Mouse (Mus musculus) intestine, embryonic 15.5 days (tissue): ENCODE data around the gene Adam19. TPM values are rescaled to one million over a fixed set of nuclear protein-coding genes. Genes with fewer than 3 reads are reported as not detected.
A peak's percentile ranks its signal among the peaks of the same experiment; 100 is the strongest.

Source experiments
- ATAC-seq: fragments of 200-750 bp; cut with Nextera tagmentation; 2 replicates; pipeline ENCODE4 v1.8.0; 2017; ENCODE audit warnings: moderate TSS enrichment, moderate library complexity
- H3K27ac ChIP-seq: fragments of 300-500 bp; sonication (generic); 2 replicates; pipeline ENCODE4 v1.5.1; 2015; ENCODE audit warnings: mild to moderate bottlenecking, inconsistent platforms
- H3K27me3 ChIP-seq: fragments of 300-500 bp; sonication (generic); replicated peaks from 2 replicates; pipeline ENCODE4 v1.6.1; 2015; ENCODE audit warnings: inconsistent platforms
- H3K36me3 ChIP-seq: fragments of 300-500 bp; sonication (generic); 2 replicates; pipeline ENCODE4 v1.6.1; 2015; ENCODE audit warnings: inconsistent platforms
- H3K4me1 ChIP-seq: fragments of 300-500 bp; sonication (generic); replicated peaks from 2 replicates; pipeline ENCODE4 v1.6.1; 2015; ENCODE audit warnings: inconsistent platforms
- H3K4me2 ChIP-seq: fragments of 300-500 bp; sonication (generic); replicated peaks from 2 replicates; pipeline ENCODE4 v1.6.1; 2015; ENCODE audit warnings: mild to moderate bottlenecking, inconsistent platforms
- H3K4me3 ChIP-seq: fragments of 300-500 bp; sonication (generic); replicated peaks from 2 replicates; pipeline ENCODE4 v1.5.1; 2015; ENCODE audit warnings: inconsistent platforms
- H3K9ac ChIP-seq: fragments of 300-500 bp; sonication (generic); 2 replicates; pipeline ENCODE4 v1.6.1; 2015; ENCODE audit warnings: inconsistent platforms
- H3K9me3 ChIP-seq: fragments of 300-500 bp; sonication (generic); 2 replicates; pipeline ENCODE4 v1.6.1; 2016; ENCODE audit warnings: inconsistent platforms
- WGBS: fragments of 180-500 bp; shearing (Covaris S2); methylation state at CpG from one replicate; pipeline ENCODE4 v1.1.7; 2015; 5-methylcytosine and 5-hydroxymethylcytosine counted together
- polyA plus RNA-seq: library from polyadenylated mRNA; unstranded; fragments of >200 nt; fragmentation: Nextera tagmentation; extraction: Ambion mirVana; gene quantifications from 2 replicates; pipeline ENCODE4 v1.2.1, GENCODE M21; 2015

Adam19 gene
- polyA plus RNA-seq, 1 experiment from 2014 or later = 16.6 TPM

DNA sequence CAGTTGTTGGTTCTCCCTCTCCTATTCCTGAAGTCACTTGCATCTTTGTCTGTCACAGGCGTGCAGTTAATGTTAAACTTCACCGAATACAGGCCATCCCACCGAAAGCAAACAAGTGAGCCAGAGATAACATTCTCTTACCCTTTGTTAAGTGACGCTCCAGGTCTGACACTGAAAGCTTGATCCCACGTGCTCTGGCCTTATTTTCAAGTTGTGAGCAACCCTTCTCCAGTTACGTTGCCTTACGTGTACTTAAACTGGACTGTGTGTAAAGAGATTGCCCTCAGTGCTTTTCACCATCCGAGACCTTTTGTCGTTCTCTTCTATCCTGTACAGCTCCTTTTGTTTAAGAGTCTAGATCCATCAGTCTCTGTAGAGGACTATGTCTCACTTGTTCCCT is 2.2 kb downstream of the Adam19 start:
- Histone ChIP-seq H3K4me1 (peaks cover 8% of the 10 kb centered on the region; the same call in 1 of the 2 replicates), H3K36me3 (no peaks in the 10 kb centered on the region), H3K9ac (peak overlapping the region; percentile 72; the same call in 1 of the 2 replicates), H3K27ac (no peak overlapping the region), H3K27me3 (no peaks in the 10 kb centered on the region), H3K4me3 (peak overlapping the region; percentile 65; the same call in 1 of the 2 replicates), H3K9me3 (no peaks in the 10 kb centered on the region), H3K4me2 (peak overlapping the region; percentile 66)
- no peak for ATAC-seq
- 19% methylated on average over 9 of the region's 9 CpGs for WGBS

DNA sequence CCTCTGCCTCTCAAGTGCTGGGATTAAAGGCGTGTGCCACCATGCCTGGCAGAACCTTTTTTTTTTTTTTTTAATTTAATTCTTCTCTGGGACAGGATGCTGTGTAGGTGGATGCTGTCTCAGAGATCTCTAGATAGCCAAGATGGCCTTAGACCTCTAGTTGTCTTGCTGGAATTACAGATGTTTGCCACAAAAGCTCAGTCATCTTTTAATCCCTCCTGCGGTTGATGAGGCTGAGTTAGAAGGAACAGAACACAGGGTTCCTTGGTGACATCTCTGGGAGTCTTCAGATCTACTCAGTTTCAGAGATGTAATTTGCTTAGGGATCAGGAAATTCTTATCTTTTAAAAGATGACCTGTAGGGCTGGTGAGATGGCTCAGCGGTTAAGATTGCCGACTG is 3.1 kb downstream of the Adam19 start:
- WGBS = 93% methylated on average over 4 of the region's 4 CpGs
- no peak overlapping the region for H3K27ac ChIP-seq
- no peaks in the 10 kb centered on the region for H3K27me3 ChIP-seq
- no peak for ATAC-seq
- no peak overlapping the region for H3K4me2 ChIP-seq
- H3K4me3 ChIP-seq = no peak overlapping the region
- no peaks in the 10 kb centered on the region for H3K36me3 ChIP-seq
- peaks cover 8% of the 10 kb centered on the region; the same call in 1 of the 2 replicates for H3K4me1 ChIP-seq
- H3K9ac ChIP-seq = no peak overlapping the region
- H3K9me3 ChIP-seq = no peaks in the 10 kb centered on the region

DNA sequence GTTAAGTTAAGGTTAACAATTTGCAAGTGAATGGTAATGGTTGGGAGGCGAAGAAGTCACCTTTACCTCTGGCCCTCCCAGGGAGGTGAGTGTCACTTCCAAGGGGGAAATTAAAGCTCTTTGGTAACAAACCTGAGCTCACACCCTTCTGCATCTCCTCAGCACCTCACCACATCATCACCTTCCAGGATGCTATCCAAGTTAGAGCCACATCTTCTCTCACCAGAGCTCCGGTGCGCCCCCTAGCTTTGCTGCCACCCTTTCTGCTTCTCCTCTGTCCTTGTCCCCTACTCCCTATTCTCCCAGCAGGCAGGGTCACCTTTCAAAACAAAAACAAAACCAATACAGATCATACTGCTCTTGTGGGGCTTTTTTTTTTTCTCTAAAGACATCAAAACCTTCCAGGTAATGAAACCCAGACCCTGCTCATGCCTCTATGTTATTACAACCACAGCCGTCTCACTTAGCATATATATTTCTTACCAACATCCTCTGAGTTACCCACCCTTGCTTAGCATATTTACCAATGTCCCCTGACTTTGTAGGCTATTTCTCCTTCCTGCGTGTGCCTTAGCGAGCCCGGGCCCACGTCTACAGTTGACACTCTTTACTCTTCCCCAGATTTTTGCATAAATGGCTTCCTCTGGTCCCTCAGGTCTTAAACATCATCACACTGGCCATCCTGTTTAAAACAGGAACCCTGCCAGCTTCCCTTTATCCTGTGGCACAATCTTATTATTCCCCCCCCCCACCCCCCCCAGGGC is 4.3 kb downstream of the Adam19 start:
- ATAC-seq = no peak
- Histone ChIP-seq H3K9me3 (no peaks in the 10 kb centered on the region), H3K9ac (no peak overlapping the region), H3K4me1 (peaks cover 11% of the 10 kb centered on the region), H3K27me3 (no peaks in the 10 kb centered on the region), H3K36me3 (no peaks in the 10 kb centered on the region), H3K4me2 (no peak overlapping the region), H3K4me3 (no peak overlapping the region), H3K27ac (no peak overlapping the region)
- WGBS = 64% methylated on average over 8 of the region's 8 CpGs

DNA sequence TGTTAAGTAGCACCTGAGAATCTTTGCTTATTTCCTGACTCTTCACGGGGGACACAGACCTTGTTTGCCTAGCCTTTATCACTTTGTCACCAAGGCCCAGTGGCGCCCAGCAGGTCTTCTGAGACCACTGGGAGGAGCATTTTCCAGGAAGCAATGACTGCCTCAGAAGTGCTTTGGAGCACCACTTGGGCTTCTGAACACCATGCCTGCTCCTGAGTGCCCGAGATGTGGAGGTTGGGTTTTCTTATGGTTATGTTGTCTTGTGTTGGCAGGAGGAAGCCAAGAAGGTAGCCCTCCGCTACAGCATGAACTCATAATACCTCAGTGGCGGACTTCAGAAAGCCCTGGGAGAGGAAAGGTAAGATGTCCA is 4.8 kb downstream of the Adam19 start:
- H3K4me2 ChIP-seq = no peak overlapping the region
- H3K4me1 ChIP-seq = peaks cover 10% of the 10 kb centered on the region
- no peak for ATAC-seq
- no peaks in the 10 kb centered on the region for H3K27me3 ChIP-seq
- H3K36me3 ChIP-seq = no peaks in the 10 kb centered on the region
- no peak overlapping the region for H3K27ac ChIP-seq
- H3K4me3 ChIP-seq = no peak overlapping the region
- no peaks in the 10 kb centered on the region for H3K9me3 ChIP-seq
- WGBS = 67% methylated on average over 5 of the region's 5 CpGs
- no peak overlapping the region for H3K9ac ChIP-seq

DNA sequence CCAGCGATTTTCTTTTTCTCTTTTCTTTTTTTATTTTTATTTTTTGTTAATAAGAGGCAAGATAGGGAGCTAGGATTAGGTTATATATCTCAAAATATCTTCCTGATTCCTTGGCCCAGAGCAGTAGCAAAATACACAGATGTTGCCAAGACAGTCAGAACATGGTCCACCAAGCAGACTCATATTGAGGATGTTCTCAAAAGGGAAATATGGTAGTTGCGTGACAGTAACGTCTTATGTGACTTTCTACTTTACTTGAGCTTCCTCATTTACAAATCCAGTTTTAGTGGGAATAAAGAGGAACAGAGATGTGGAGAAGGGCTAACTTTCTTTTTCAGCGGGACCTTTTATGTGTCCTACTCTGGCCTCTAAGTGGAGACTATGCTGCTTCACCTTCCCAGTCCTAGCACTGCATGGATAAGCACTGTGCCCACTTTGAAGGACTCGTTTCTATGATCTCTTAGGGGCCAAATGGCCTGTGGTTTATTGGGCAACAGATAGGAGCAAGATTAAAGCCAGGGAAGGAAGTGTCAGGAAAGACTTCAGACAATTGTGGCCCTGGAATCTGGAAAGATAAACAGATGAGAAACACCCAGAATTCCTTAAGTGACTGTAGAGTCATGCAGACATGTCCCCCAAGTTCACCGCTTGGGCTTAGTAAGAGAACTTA is 6.1 kb downstream of the Adam19 start:
- Histone ChIP-seq H3K27me3 (no peaks in the 10 kb centered on the region), H3K9ac (no peak overlapping the region), H3K4me1 (peaks cover 21% of the 10 kb centered on the region), H3K4me2 (no peak overlapping the region), H3K36me3 (0 out of 2 replicates have a peak, but pooled peaks cover 5% of the 10 kb centered on the region), H3K9me3 (no peaks in the 10 kb centered on the region), H3K4me3 (no peak overlapping the region), H3K27ac (no peak overlapping the region)
- no peak for ATAC-seq
- 52% methylated on average over 6 of the region's 6 CpGs for WGBS

DNA sequence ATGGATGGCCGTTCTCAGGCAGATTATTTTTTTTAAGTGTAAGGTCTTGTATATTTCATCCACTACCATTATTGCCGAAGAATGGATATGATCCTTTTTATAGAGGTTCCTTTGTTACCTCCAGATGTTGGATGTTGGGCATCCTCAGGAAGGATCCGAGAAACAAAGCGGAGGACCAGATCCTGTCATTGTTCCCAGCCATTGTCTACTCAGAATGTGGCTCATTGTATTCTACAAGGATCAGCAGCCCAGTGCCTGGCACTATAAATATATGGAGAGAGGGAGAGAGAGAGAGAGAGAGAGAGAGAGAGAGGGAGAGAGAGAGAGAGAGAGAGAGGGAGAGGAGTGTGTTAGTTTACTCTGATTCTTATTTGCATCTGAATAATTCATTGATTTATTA is 6.8 kb downstream of the Adam19 start:
- Histone ChIP-seq H3K36me3 (0 out of 2 replicates have a peak, but pooled peaks cover 5% of the 10 kb centered on the region), H3K4me2 (0 out of 2 replicates have a peak overlapping the region, but pooled peaks have one; percentile 6), H3K27ac (no peak overlapping the region), H3K27me3 (no peaks in the 10 kb centered on the region), H3K4me3 (no peak overlapping the region), H3K9me3 (no peaks in the 10 kb centered on the region), H3K4me1 (peaks cover 21% of the 10 kb centered on the region), H3K9ac (no peak overlapping the region)
- ATAC-seq = no peak
- WGBS = 63% methylated on average over 4 of the region's 4 CpGs

DNA sequence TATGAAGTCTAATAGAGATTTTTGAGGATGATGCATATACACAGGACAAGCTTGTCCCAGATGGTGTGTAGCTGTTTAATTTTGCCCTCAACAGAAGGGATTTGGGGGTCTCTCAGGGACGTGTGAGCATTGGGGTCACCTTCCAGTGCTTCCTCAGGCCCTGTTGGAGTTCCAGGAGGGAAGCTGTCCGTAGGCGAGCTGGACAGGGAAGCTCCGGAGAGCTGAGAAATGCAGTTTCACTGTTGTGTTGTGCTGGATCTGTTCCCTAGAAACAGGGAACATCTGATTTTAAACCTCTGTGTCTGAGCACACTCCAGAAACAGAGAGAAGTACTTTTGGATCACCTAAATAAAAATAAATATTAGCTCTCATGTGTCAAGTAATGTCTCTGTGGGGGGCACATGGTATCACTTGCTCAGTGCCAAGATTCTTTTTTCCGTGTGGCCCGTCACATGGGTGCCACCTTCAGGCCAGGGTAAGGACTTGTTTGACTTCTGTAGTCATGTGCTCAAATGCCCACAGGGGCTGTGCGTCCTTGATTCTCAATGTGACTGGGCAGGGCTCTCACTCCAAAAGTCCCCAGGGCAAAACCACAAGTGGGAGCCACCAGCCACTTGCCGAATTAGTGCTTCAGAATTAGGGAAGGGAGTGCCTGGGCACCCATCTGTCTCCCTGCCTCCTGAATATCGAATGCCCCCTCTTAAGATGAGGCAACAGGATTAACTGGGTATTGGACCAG is 7.4 kb downstream of the Adam19 start:
- ATAC-seq = no peak
- Histone ChIP-seq H3K9me3 (no peaks in the 10 kb centered on the region), H3K4me3 (no peak overlapping the region), H3K36me3 (0 out of 2 replicates have a peak, but pooled peaks cover 5% of the 10 kb centered on the region), H3K4me1 (peaks cover 21% of the 10 kb centered on the region), H3K9ac (no peak overlapping the region), H3K4me2 (0 out of 2 replicates have a peak overlapping the region, but pooled peaks have one; percentile 6), H3K27ac (peak overlapping the region; percentile 22), H3K27me3 (no peaks in the 10 kb centered on the region)
- WGBS = 55% methylated on average over 9 of the region's 9 CpGs

DNA sequence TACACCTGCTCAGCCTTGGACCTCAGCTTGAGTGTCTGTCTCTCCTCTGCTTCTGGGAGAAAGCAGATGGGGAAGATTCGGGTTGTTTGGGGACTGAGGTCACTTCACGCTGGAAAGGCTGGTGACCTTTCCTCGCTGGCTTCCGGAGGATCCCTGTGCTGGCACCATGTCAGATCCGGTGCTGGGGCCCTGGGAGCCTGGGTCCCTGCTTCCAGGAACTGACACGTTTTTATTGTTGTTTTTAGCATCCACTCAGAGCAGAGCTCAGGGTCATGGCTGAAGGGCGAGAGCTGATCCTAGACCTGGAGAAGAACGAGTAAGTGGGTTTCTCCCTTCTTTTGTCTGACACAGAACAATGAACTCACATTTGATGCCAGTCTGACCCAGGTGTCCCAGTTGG is 9.0 kb downstream of the Adam19 start:
- H3K4me3 ChIP-seq = no peak overlapping the region
- H3K9me3 ChIP-seq = no peaks in the 10 kb centered on the region
- no peak overlapping the region for H3K9ac ChIP-seq
- H3K4me2 ChIP-seq = no peak overlapping the region
- H3K27ac ChIP-seq = peak overlapping the region; percentile 81
- H3K27me3 ChIP-seq = no peaks in the 10 kb centered on the region
- H3K4me1 ChIP-seq = peaks cover 33% of the 10 kb centered on the region
- no peak for ATAC-seq
- 54% methylated on average over 8 of the region's 8 CpGs for WGBS
- H3K36me3 ChIP-seq = 0 out of 2 replicates have a peak, but pooled peaks cover 5% of the 10 kb centered on the region

DNA sequence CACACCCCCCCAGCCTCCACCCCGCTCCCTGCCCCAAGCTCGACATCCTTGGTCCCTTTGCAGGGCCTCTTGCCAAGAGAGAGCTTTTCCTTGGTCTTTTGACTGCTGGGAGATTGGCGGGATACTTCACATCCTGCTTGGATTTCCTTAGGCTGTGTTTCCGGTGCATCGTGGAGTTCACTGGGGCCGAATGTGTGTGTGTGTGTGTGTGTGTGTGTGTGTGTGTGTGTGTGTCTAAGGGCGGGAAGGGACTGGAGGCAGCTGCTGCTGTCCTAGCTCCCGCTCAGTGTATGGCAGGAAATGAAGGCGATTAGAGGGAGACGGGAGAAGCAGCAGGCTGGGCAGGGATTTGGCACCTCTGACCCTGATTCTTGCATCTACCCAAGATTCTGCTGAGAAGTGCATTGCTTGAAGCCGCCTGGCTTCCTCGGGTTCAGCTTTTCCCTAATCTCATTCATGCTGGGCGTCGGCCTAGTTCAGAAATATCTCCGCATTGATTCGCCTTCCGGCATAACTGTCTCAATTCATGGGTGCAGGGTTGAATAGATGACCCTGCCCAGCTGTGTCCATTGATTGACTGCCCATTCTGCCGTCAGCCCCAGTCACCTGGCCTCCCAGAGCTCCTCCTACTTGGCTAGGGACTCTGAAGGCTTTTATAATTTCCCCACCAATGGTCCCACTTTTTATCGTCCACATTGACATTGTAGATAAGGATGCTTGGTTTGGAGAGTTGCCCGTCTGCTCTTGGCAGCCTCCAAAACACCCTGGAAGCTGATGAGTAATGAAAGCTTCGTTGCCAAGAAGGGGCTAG is 9.6 kb downstream of the Adam19 start:
- H3K27me3 ChIP-seq = no peaks in the 10 kb centered on the region
- H3K4me3 ChIP-seq = no peak overlapping the region
- peak; percentile 72 for ATAC-seq
- H3K4me2 ChIP-seq = no peak overlapping the region
- H3K27ac ChIP-seq = peak overlapping the region; percentile 81
- WGBS = 36% methylated on average over 21 of the region's 21 CpGs
- no peak overlapping the region for H3K9ac ChIP-seq
- no peaks in the 10 kb centered on the region for H3K9me3 ChIP-seq
- 0 out of 2 replicates have a peak, but pooled peaks cover 5% of the 10 kb centered on the region for H3K36me3 ChIP-seq
- H3K4me1 ChIP-seq = peaks cover 38% of the 10 kb centered on the region

DNA sequence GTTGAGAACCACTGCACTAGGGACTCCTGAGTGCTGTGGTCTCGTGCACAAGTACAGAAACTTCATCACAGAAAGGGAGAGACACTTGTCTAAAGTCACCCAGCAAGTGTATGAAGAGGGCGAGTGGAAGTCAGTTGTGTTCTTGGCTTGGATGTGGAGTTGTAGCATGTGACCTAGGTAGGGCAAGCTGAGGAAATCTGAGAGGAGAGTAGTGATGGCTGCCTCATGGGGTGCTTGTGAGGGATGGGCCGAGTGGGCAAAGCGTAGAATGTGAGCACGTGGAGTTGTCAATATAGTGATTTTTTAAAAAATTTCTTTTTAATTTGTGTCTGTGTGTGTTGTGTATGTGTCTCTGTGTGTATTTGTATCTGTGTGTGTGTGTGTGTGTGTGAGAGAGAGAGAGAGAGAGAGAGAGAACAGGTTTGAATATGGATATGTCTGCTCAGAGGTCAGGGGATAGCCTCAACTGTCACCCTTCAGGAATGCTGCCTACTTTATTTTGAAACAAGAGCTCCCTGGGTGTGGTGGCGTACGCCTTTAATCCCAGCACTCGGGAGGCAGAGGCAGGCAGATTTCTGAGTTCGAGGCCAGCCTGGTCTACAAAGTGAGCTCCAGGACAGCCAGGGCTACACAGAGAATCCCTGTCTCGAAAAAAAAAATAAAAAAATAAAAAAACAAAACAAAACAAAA is 11.7 kb downstream of the Adam19 start:
- Histone ChIP-seq H3K9me3 (no peaks in the 10 kb centered on the region), H3K27me3 (no peaks in the 10 kb centered on the region), H3K4me2 (no peak overlapping the region), H3K4me1 (peaks cover 39% of the 10 kb centered on the region), H3K9ac (no peak overlapping the region), H3K4me3 (no peak overlapping the region), H3K27ac (no peak overlapping the region), H3K36me3 (0 out of 2 replicates have a peak, but pooled peaks cover 5% of the 10 kb centered on the region)
- WGBS = 88% methylated on average over 10 of the region's 10 CpGs
- ATAC-seq = no peak

DNA sequence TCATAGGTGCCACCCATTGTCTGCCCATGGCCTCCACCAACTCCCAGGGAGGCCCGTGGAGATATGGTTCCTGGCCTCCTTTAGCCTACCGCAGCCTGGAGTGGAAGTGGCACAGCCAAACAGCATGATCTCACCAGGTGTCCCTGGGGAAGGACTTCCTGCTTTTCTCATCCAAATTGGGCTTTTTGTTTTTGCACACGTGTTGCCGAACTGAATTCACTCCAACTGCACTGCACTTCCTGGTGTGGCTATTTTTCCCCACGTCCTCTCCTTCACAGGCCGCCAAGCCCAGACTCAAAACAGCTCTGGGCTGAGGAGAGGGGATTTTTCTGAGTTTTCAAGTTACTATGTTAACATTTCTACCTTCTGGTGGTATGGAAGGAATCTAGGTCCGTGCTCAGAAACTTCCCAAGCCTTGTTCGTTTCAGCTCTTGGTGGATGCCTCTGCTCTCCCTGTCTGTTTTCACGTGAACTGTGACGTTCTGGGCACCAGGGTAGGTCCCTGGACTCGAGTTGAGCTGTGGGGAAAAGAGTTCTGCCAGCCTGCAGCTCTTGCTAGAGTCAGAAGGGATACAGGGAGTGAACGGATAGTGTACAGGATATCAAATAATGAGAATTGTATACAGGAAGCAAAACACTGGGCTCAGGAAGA is 13.1 kb downstream of the Adam19 start:
- no peaks in the 10 kb centered on the region for H3K9me3 ChIP-seq
- WGBS = 39% methylated on average over 12 of the region's 12 CpGs
- H3K4me2 ChIP-seq = no peak overlapping the region
- H3K4me3 ChIP-seq = no peak overlapping the region
- H3K4me1 ChIP-seq = peaks cover 50% of the 10 kb centered on the region
- ATAC-seq = no peak
- H3K9ac ChIP-seq = no peak overlapping the region
- no peaks in the 10 kb centered on the region for H3K27me3 ChIP-seq
- H3K27ac ChIP-seq = peak overlapping the region; percentile 90
- 0 out of 2 replicates have a peak, but pooled peaks cover 5% of the 10 kb centered on the region for H3K36me3 ChIP-seq
